Mouse (Mus musculus) liver, adult (tissue): ENCODE results near the gene Mknk1.

Source experiments
- GATA4 ChIP-seq: IDR thresholded peaks from 2 replicates; pipeline ENCODE4 v1.6.1; 2014; ENCODE audit warnings: mild to moderate bottlenecking, low read length; ENCODE audit not compliant: insufficient replicate concordance

Gene Mknk1

DNA sequence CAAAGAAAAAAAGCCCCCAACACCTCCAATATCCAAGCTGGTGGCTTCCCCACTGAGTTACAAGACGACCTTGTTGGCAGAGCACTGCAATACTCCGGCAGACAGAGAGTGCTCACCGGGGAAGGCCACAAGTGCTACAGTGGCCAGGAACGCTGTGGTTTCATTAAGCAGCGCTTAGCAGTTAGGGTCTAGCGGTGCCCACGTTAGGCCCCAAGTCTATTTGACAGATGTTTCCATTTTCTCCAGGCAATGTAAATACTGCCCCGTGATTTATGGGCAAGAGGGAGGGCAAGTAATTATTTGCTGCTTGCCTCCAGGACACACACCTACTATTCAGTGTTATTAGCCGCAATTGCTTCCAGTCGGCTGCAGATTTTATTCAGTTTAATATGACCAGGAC, 24.9 kb downstream of the Mknk1 start:
- no peak for TF ChIP-seq GATA4

GRCm38 (mm10) chr4:115869512-115870210, 30.7 kb downstream of the Mknk1 start:
- TF ChIP-seq GATA4 = no peak

- no peak for TF ChIP-seq GATA4
Measured at GRCm38 (mm10) chr4:115873231-115873630, 34.2 kb downstream of the Mknk1 start.

- TF ChIP-seq GATA4 = no peak
Measured at GRCm38 (mm10) chr4:115878216-115878678, 39.2 kb downstream of the Mknk1 start.

GRCm38 (mm10) chr4:115878828-115879227, 39.8 kb downstream of the Mknk1 start:
- TF ChIP-seq GATA4 = no peak

DNA sequence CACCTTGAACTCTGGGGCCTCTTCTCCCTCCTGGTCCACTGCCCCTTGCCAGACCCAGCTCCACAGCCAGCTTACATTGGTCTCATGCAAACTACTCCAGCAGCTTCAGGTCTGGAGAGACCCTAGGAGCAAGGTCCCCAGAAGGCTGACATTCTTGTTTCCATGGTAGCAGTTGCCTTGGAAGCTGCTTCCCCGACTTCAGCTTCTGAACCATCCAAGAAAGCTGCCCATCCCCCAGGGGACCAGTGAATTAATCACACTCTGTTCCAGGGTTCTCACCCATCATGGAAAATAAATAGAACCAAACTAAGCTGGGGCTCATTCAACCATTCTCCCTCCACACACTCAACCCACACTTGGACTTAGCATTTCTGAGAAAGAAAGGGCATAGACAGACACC, 42.2 kb downstream of the Mknk1 start:
- TF ChIP-seq GATA4 = no peak

DNA sequence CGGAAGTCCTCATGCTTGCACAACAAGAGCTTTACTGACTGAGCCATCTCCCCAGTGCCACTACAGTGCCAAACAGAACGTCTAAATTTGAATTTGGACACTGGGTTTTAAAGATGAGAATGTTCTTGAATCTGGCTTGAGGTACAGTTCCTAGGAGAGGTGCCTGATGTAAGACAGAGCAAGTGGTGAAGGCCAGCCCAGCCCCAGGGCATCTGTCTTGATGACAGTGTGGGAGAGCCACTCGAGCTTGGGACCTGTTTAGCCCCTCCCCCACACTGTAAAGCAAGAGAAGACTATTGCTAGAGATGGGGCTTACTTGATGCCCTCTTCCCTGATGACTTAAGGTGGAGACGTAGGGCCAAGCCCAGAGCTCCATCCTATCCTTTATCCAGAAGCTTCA, 43.2 kb downstream of the Mknk1 start:
- no peak for TF ChIP-seq GATA4

DNA sequence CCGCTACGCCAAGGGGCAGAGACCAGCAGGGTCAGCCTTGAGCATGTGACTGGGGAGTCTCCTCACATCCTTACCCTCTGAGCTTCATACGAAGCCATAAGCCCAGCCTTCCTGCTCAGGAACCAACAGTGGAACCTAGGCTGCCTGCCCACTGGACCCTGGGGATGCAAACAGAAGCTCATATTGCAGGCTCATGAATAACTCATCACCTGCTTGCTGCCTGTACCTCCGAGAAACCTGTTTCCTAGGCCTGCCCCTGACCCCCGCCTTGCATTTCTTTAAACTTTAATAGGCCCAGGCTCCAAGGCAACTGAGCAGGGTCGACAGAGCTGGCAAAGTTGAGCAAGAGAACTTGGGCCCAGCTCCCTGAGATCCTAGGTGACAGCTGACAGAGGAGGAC, 45.0 kb downstream of the Mknk1 start, which contains the start of gene Kncn:
Kncn (plus strand) TSS at position 379 of the 400 bp plus-strand sequence.
- TF ChIP-seq GATA4 = no peak

- no peak for TF ChIP-seq GATA4
Measured at GRCm38 (mm10) chr4:115885846-115886245, 46.8 kb downstream of the Mknk1 start.

DNA sequence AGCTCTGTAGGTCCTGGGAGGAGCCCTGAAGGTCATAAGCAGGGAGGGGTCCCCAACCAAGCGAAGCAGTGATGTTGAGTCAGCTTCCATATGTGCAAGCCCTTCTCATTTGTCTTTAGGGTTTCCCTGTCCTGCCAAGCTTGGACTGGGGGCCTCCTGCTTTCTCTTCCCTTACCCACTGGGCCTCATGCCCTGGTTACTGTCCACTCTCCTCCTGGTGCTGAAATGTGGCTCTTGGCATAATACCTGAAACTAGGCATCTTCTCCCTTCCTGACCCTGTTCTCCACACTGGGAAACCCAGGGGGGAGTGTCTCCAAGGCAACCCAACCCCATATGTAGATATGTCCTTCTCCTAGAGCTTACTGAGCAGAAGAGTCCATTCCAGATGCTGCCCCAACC, 47.9 kb downstream of the Mknk1 start:
- TF ChIP-seq GATA4 = no peak

DNA sequence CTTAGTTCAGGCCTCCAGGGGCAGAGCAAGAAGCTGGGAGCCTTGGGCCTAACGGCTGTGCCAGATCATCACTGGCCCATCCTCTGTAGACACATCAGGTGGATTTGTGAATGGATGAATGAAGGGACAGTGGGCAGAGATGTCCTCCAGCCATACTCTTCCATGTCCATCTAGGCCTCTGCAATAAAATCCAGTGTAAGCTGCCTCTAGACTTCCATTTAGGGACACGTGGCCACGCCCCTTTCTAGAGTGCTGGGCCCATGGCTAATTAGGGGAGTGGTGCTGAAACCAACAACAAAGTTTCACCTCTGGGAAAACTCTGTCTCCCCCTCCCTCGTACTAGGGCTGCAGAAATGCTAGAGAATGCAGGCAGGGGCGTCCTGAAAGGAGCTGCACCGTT, 51.1 kb downstream of the Mknk1 start:
- no peak for TF ChIP-seq GATA4

DNA sequence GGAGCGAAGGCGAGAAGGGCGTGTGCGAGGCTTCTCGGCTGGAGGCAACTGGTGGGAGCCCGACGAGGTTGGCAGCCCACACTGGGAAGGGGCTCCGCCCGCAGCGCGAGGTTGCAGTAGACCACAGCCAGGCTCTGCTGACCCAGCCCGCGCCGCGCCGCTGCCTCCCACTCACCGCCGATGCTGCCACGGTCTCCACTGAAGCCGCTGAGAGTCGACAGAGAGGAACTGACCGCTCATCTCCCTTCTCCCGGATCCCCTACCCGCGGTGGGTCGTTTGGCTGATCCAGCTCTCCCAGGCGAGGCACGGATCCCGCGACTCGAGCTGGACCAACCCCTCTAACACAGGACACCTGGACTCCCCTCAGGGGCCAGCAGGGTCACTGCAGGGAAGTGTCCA, 51.6 kb downstream of the Mknk1 start, which contains the start of gene 6430628N08Rik:
6430628N08Rik (plus strand) TSS at position 113 of the 400 bp plus-strand sequence.
- no peak for TF ChIP-seq GATA4

GRCm38 (mm10) chr4:115894281-115894680, 55.3 kb downstream of the Mknk1 start:
- no peak for TF ChIP-seq GATA4

DNA sequence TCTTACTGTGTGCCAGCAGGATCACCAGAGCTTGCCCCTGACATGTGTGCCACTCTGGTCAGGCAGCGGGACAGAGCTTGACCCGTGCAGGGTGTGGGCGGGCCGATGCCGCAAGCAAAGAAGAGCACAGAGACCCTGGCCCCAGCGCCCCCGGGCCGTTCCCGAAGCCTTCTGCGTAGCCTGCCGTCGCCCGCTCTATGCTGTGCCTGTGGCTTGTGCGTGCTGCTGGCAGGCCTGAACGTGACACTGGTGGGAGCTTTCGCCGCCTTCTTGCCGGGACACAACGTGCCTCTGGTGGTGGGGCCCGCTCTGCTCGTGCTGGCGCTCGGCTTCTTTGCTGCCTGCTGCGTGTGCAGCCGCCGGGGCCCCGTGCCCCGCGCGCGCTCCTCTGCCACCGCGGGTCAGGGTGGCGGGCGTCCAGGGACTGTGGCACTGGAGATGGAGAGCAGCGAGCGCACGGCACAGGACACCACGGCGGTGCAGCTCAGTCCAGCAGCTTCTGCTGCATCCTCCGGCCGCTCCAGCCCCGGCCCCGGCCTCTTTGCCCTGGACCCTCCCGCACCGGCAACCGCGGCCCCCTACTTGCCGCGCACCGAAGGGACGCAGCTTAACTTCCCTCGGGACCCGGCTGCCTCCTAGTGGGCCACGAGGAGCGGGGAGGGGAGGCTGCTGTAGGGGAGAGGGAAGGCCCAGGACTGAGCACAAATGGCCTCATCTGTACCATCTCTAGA, 59.1 kb downstream of the Mknk1 start:
- TF ChIP-seq GATA4 = no peak

DNA sequence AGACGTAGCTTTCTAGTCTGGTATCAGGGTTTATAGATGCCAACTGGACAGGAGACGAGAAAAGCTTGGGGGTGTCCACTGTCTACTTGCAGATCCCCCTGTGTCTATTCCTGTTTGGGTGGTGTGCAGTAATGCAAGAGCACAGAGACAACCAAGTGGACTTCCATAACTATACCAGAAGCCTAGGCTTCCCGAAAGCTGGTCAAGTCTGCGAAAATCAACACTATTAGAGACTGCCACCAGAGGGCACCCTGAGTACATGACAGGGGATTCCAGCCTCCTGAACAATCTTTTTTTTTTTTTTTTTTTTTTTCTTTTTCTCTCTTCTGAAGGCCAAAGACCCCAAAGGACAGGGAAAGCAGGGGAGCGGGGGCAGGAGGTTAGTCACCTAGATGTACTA, 63.8 kb downstream of the Mknk1 start:
- TF ChIP-seq GATA4 = no peak

DNA sequence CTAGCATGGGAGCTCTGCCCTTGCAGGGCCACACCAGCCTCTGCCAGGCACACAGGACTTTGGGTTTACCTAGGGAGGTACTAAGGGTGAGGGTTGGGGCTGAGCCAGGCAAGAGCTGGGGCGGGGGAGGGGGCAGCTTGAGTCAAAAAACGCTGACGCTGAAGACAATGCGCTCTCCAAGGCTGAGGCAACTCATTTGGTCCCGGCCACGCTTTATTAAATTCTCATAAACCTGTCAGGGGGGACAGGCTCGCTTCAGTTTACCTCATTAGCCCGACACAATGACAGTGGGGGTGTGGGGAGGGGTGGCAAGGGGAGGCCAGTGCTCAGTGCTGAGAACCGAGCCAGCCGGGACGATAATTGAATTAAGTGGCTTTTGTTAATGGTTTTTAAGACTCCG, 65.4 kb downstream of the Mknk1 start:
- TF ChIP-seq GATA4 = no peak
